Mouse (Mus musculus) layer of hippocampus, adult 8-10 months (tissue): ENCODE measurements at regions not wholly inside any gene's neighbourhood (a gene's known extent, or its start where the extent isn't known, plus 50 kb on each side); places are given as distances from the start of the nearest gene placed in this dataset.
A peak's percentile ranks its signal among the peaks of the same experiment; 100 is the strongest.

Experiments used
- DNase-seq, 2 experiments: peaks; one replicate each; pipeline ENCODE4 v3.0.0; 2022; ENCODE audit warnings: low spot score in 2 of 2

GRCm38 (mm10) chr13:111975549-111975948 lies 166.8 kb upstream of the Map3k1 start:
- no peak for DNase-seq

- DNase-seq, result no peak
Observed at GRCm38 (mm10) chr13:111977769-111978674, 169.2 kb upstream of the Map3k1 start.

GRCm38 (mm10) chr13:111978675-111979020 lies 169.9 kb upstream of the Map3k1 start:
- DNase-seq, result no peak

- no peak for DNase-seq
Observed at GRCm38 (mm10) chr13:111979428-111980204, 170.8 kb upstream of the Map3k1 start.

GRCm38 (mm10) chr13:111980205-111980595 lies 171.4 kb upstream of the Map3k1 start:
- DNase-seq, result no peak

GRCm38 (mm10) chr13:111981103-111981502 lies 172.3 kb upstream of the Map3k1 start:
- no peak for DNase-seq

- DNase-seq, result no peak
Observed at GRCm38 (mm10) chr13:111982796-111983460, 174.1 kb upstream of the Map3k1 start.

GRCm38 (mm10) chr13:111984081-111984574 lies 175.3 kb upstream of the Map3k1 start:
- no peak for DNase-seq

- DNase-seq, result no peak
Observed at GRCm38 (mm10) chr13:111985406-111985805, 176.6 kb upstream of the Map3k1 start.

- no peak for DNase-seq
Observed at GRCm38 (mm10) chr13:111986681-111987080, 177.9 kb upstream of the Map3k1 start.

GRCm38 (mm10) chr13:111987420-111987819 lies 178.6 kb upstream of the Map3k1 start:
- DNase-seq, result no peak

- DNase-seq, result no peak
Observed at GRCm38 (mm10) chr13:111990913-111991534, 182.2 kb upstream of the Map3k1 start.

- DNase-seq, result no peak
Observed at GRCm38 (mm10) chr13:111992075-111992847, 183.5 kb upstream of the Map3k1 start.

GRCm38 (mm10) chr13:111994862-111995490 lies 186.2 kb upstream of the Map3k1 start:
- DNase-seq, result no peak

- no peak for DNase-seq
Observed at GRCm38 (mm10) chr13:111995716-111996115, 186.9 kb upstream of the Map3k1 start.

GRCm38 (mm10) chr13:111996910-111997309 lies 188.1 kb upstream of the Map3k1 start:
- peak in 1 of 2 experiments; percentile 28 for DNase-seq

GRCm38 (mm10) chr13:111997980-111998945 lies 189.5 kb upstream of the Map3k1 start:
- no peak for DNase-seq

- no peak for DNase-seq
Observed at GRCm38 (mm10) chr13:111999647-112000292, 191.0 kb upstream of the Map3k1 start.
